Mouse (Mus musculus) lung, postnatal 0 days (tissue): Measurements from ENCODE around the gene Celf5. TPM values are rescaled to one million over a fixed set of nuclear protein-coding genes. Genes with fewer than 3 reads are reported as not detected.

Experiments used
- ATAC-seq: fragments of 200-750 bp; cut with Nextera tagmentation; 2 replicates; pipeline ENCODE4 v1.8.0; 2017; ENCODE audit warnings: moderate library complexity
- DNase-seq: peaks from one replicate; pipeline ENCODE4 v3.0.0-alpha.2; 2016; ENCODE audit warnings: low spot score
- H3K27ac ChIP-seq: fragments of 300-500 bp; sonication (generic); 2 replicates; pipeline ENCODE4 v1.5.1; 2014; ENCODE audit warnings: antibody characterized with exemption, mild to moderate bottlenecking, low read length, mixed read lengths
- H3K27me3 ChIP-seq: fragments of 300-500 bp; sonication (generic); replicated peaks from 2 replicates; pipeline ENCODE4 v1.6.1; 2014; ENCODE audit warnings: low read length, mixed read lengths; ENCODE audit not compliant: insufficient read depth
- H3K36me3 ChIP-seq: fragments of 300-500 bp; sonication (generic); 2 replicates; pipeline ENCODE4 v1.6.1; 2014; ENCODE audit warnings: low read length, mixed read lengths; ENCODE audit not compliant: insufficient read depth
- H3K4me1 ChIP-seq: fragments of 300-500 bp; sonication (generic); 2 replicates; pipeline ENCODE4 v1.6.1; 2014; ENCODE audit warnings: antibody characterized with exemption, low read depth, low read length, mixed read lengths; ENCODE audit not compliant: insufficient read depth
- H3K4me2 ChIP-seq: fragments of 300-500 bp; sonication (generic); replicated peaks from 2 replicates; pipeline ENCODE4 v1.6.1; 2014; ENCODE audit warnings: low read depth, mild to moderate bottlenecking, low read length, moderate library complexity, mixed read lengths
- H3K4me3 ChIP-seq: fragments of 300-500 bp; sonication (generic); 2 replicates; pipeline ENCODE4 v1.5.1; 2014; ENCODE audit warnings: low read depth, low read length
- H3K9ac ChIP-seq: fragments of 300-500 bp; sonication (generic); replicated peaks from 2 replicates; pipeline ENCODE4 v1.6.1; 2014; ENCODE audit warnings: low read depth, mild to moderate bottlenecking
- H3K9me3 ChIP-seq: fragments of 300-500 bp; sonication (generic); 2 replicates; pipeline ENCODE4 v1.6.1; 2016; ENCODE audit warnings: low read length, mixed read lengths
- CTCF ChIP-seq: IDR thresholded peaks from 2 replicates; pipeline ENCODE4 v1.5.1; 2016; ENCODE audit warnings: antibody characterized with exemption, mild to moderate bottlenecking
- EP300 ChIP-seq: IDR thresholded peaks from 2 replicates; pipeline ENCODE4 v1.6.1; 2016; ENCODE audit warnings: antibody characterized with exemption, mild to moderate bottlenecking, control low read depth
- WGBS: fragments of 180-500 bp; shearing (Covaris S2); extraction: QIAGEN DNeasy Blood & Tissue Kit; methylation state at CpG from one replicate; pipeline ENCODE4 v1.1.7; 2014; 5-methylcytosine and 5-hydroxymethylcytosine counted together
- polyA plus RNA-seq: library from polyadenylated mRNA; unstranded; fragments of >200 nt; fragmentation: Nextera tagmentation; extraction: Ambion mirVana; gene quantifications from 2 replicates; pipeline ENCODE4 v1.2.1, GENCODE M21; 2015

Celf5 gene
- polyA plus RNA-seq, 1 experiment from 2014 or later: 0.08 TPM

- H3K4me3 ChIP-seq: no peak overlapping the region
- H3K4me2 ChIP-seq: peak overlapping the region; percentile 89
- DNase-seq (peak; percentile 60), ATAC-seq (peak; percentile 27)
- no peaks in the 10 kb centered on the region for H3K27me3 ChIP-seq
- TF ChIP-seq CTCF (no peak), EP300 (no peak)
- H3K27ac ChIP-seq: 0 out of 2 replicates have a peak overlapping the region, but pooled peaks have one; percentile 35
- no peak overlapping the region for H3K9ac ChIP-seq
- H3K9me3 ChIP-seq: no peaks in the 10 kb centered on the region
- 6% methylated on average over 23 of the region's 25 CpGs for WGBS
- H3K36me3 ChIP-seq: no peaks in the 10 kb centered on the region
- H3K4me1 ChIP-seq: peaks cover 20% of the 10 kb centered on the region; the same call in 1 of the 2 replicates
Measured at GRCm38 (mm10) chr10:81424246-81425051, 58.1 kb downstream of the Celf5 start.

DNA sequence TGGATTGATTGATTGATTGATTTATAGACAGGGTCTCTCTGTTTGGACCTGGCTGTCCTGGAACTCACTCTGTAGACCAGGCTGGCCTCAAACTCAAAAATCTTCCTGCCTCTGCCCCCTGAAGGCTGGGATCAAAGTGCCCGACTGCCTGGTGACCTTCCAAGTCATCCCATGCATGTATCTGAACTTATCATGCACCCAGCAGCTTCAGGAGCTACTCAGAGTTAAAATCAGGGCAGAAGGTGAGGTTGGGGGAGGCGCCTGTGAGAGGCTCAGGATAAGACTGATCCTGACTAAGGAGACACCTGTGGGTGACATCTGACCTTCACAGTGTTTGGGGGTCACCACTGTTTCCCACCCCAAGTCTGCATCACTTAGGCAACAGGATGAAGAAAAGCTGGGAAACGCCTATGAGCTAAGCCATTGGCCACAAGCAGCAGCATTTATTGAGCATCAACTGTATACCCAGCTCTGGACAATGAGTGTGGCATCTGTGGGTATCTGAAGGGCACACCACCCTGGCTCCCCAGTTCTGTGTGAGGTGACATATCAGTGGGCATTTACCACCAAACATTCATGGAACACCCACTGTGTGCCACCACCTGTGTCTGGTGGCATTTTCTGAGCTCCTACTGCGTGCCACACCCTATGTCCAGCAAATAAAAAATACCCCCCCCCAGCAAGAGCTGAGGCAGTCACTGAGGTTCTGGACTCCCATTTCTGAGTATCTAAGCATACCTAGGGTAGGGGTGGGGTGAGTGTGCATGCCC lies 58.8 kb downstream of the Celf5 start:
- DNase-seq (no peak), ATAC-seq (no peak)
- no peak overlapping the region for H3K27ac ChIP-seq
- TF ChIP-seq CTCF (no peak), EP300 (no peak)
- peak overlapping the region; percentile 89; the same call in 1 of the 2 replicates for H3K4me2 ChIP-seq
- H3K4me3 ChIP-seq: no peak overlapping the region
- no peaks in the 10 kb centered on the region for H3K36me3 ChIP-seq
- no peaks in the 10 kb centered on the region for H3K9me3 ChIP-seq
- peaks cover 20% of the 10 kb centered on the region; the same call in 1 of the 2 replicates for H3K4me1 ChIP-seq
- no peaks in the 10 kb centered on the region for H3K27me3 ChIP-seq
- H3K9ac ChIP-seq: no peak overlapping the region
- 74% methylated on average over 4 of the region's 4 CpGs for WGBS

- 89% methylated on average over 3 of the region's 3 CpGs for WGBS
- no peak for DNase-seq
- TF ChIP-seq CTCF (no peak), EP300 (no peak)
- Histone ChIP-seq H3K9me3 (no peaks in the 10 kb centered on the region), H3K4me1 (peaks cover 20% of the 10 kb centered on the region; the same call in 1 of the 2 replicates), H3K9ac (no peak overlapping the region), H3K27ac (no peak overlapping the region), H3K4me2 (no peak overlapping the region), H3K27me3 (no peaks in the 10 kb centered on the region), H3K4me3 (no peak overlapping the region), H3K36me3 (no peaks in the 10 kb centered on the region)
- ATAC-seq: no peak
Measured at GRCm38 (mm10) chr10:81422661-81423217, 59.8 kb downstream of the Celf5 start.

GRCm38 (mm10) chr10:81422191-81422590 lies 60.3 kb downstream of the Celf5 start:
- Histone ChIP-seq H3K36me3 (no peaks in the 10 kb centered on the region), H3K27me3 (no peaks in the 10 kb centered on the region), H3K9ac (no peak overlapping the region), H3K4me1 (peaks cover 19% of the 10 kb centered on the region), H3K4me2 (no peak overlapping the region), H3K27ac (no peak overlapping the region), H3K4me3 (no peak overlapping the region), H3K9me3 (no peaks in the 10 kb centered on the region)
- ATAC-seq (no peak), DNase-seq (peak; percentile 20)
- 71% methylated on average over 6 of the region's 6 CpGs for WGBS
- no peak for TF ChIP-seq EP300
- no peak for TF ChIP-seq CTCF

DNA sequence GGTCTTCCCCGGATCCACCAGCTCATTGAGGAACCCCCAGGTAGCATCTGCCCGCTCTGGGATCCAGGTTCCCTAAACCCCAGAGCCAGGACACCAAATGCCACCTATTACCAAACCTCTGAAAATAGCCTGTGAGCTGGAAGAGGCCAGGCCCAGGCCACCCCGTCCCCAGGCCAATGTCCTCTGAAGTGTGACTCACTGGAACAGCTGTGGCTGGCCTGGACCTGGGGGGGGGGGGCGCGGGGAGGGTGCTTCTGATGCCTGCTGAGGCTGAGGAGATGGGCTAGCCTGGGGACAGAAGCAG lies 60.8 kb downstream of the Celf5 start:
- no peaks in the 10 kb centered on the region for H3K9me3 ChIP-seq
- WGBS: 69% methylated on average over 5 of the region's 5 CpGs
- no peak overlapping the region for H3K4me2 ChIP-seq
- no peak for TF ChIP-seq EP300
- TF ChIP-seq CTCF: no peak
- H3K36me3 ChIP-seq: no peaks in the 10 kb centered on the region
- no peak overlapping the region for H3K4me3 ChIP-seq
- DNase-seq (peak; percentile 16), ATAC-seq (no peak)
- H3K27ac ChIP-seq: no peak overlapping the region
- H3K4me1 ChIP-seq: peaks cover 21% of the 10 kb centered on the region
- H3K27me3 ChIP-seq: no peaks in the 10 kb centered on the region
- no peak overlapping the region for H3K9ac ChIP-seq
